Mouse (Mus musculus) common myeloid progenitor, adult 5-6 weeks (primary cell): Measurements from ENCODE around the gene Elavl1. TPM values are rescaled to one million over a fixed set of nuclear protein-coding genes. Genes with fewer than 3 reads are reported as not detected.
"Not testable (repeated sequence)": the region's sequence is repeated elsewhere in the genome, so short reads cannot be mapped to it uniquely, and the experiment has no call there.

Experiments used
- ATAC-seq: replicated peaks from 2 replicates; pipeline ENCODE4 v1.8.0; 2016; ENCODE audit warnings: low read depth, mild to moderate bottlenecking, moderate TSS enrichment, inconsistent platforms; ENCODE audit not compliant: poor library complexity, severe bottlenecking
- total RNA-seq: library from RNA; stranded (forward); fragments of 200-1000, 187-1606 nt; gene quantifications from 2 replicates; pipeline ENCODE4 v1.2.3, GENCODE M21; 2017

Gene Elavl1
- 93.7 and 124 TPM in 2 replicates for total RNA-seq

DNA sequence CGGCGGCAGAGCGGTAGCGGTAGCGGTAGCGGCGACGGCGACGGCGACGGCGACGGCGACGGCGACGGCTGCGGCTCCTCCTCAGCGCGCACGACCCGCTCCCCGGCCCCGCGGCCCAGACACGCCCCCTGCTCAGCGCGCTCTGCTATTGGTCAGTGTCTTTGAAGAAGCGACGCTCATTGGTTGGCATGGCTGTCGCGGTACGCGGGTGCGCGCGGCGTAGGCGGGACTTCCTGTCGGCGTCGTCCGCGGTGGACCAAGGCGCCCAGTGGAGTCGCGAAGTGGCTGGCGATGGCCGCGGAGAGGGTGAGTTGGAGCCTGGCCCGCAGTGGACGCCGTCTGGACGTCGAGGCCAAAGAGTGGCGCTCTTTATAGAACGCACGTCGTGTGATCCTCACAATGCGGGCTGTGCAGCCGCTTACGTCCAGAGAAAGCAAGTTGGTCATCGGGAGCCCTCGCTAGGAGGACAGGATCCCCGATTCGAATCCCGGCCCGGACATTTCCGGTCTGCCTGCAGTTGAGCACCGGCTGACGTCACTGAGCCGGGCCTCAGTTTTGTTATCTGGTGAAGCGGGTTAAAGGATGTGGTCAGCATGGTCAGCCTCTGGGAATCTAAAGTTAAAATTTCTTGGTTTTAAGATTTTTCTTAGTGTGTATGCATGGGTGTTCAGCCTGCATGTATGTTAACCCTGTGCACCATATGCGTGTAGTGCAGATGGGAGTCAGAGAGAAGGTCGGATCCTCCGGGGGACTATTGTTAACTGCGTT, at the start of gene Elavl1, which contains the start of gene Ccl25:
TSS of gene Elavl1 (minus strand) at position 431 of the 768 bp plus-strand sequence.
TSS of gene Ccl25 (plus strand) at position 228 of the 768 bp plus-strand sequence.
- ATAC-seq: peak; percentile 93

DNA sequence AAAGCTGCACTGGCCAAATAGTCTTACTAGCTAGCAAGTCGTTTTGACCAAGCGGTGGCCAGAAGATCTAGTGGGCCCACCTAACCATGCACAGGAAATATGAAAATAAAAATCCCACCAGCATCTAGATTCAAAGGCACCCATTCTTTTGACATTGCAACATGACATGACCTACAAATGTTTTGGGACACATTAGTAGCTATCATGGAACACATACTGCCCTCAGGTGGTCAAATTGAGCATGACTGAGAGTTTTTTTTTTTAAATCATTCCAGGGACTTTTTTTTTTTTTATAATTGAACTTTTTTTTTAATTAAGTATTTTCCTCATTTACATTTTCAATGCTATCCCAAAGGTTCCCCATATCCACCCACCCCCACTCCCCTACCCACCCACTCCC, 47.4 kb upstream of the Elavl1 start:
- ATAC-seq: peak; percentile 51

DNA sequence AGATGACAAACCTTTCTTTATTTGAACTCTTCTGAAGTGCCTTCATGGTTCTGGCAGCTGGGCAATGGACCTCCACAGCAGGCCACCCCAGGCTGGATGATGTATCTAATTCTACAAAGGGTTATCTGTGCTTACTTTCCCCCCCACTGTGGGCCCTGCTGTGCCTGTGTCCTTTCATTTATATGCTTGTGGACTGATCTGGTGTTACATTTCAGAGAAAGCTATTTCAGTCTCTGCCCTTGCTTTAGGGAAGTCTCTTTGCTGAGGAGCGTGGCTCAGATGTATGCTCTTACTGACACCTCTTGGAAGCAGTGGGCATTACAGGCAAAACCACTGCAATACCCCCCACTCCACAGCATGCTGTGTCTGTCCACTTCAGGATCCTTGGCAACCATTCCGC, 44.9 kb upstream of the Elavl1 start:
- ATAC-seq: peak; percentile 99

DNA sequence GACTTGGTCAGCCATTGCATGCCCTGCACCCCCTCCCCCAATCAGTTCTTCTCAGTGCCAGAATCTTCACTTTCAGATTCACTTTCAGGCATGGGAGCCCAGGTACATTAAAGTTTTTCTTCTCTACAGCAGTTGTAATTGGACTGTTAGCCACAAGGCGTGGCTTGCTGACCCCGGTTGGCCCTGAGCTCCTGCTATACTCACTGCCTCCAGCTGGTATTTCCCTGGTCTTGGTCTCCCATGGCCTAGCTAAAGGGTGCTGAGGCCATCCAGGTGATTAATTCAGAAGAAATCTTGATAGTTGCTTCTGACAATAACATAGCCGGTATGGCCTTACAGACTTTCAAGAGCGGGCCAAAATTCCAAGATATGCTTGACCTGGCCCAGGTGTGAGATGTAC, 43.3 kb upstream of the Elavl1 start:
- ATAC-seq: no peak

DNA sequence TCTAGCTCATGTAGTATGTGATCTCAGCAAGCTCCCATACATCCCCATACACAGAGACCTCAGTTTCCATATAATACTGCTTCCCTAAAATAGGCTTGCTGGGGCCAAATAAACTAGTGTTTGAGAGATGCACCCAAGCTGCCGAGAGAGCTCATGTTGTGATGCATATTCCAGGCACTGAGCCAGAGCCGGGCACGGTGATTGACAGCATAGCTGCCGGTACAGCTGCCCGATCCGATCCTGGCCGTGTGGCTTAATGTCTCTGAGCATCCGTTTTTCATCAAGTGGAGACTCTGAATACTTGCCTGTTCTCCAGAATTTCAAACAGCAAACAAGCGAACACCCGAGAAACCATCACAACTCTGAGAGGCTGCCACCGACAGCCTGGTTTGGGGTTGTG, 42.6 kb upstream of the Elavl1 start:
- ATAC-seq: no peak

DNA sequence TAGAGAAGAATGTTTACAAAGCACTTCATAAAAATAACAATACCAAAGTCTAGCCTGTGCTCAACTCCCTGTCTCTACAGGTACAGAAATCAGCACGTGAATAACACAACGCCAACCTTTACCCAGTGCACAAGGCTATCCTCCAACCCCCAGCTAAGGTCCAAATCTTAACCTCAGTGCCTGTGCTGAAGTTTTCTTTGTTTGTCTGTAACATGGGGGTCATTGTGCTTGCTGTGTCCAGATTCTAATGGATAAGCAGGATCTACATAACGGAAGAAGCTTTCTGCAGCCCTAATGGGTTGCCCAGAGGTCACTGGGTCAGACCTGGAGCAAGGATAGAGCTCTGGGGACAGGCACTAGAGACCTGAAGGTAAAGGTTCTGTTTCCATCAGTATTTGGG, 41.0 kb upstream of the Elavl1 start:
- no peak for ATAC-seq

DNA sequence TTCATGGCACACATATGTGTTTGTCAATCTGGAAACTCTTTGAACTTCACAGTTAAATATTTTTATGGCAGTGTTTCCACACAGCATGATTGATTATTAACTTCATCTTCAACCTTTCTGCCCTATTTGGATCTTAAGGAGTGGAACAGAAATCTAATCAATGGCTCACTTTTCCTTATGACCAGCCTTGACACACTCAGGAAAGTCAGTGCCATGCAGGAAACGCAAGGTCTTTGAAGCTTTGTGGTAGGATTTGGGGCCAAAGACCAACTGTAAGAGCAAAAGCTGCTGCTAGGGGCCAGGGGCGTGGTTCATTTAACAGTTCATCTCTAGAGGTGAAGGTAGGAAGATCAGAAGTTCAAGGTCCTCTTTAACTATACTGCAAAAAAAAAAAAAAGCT, 35.7 kb upstream of the Elavl1 start:
- no peak for ATAC-seq

DNA sequence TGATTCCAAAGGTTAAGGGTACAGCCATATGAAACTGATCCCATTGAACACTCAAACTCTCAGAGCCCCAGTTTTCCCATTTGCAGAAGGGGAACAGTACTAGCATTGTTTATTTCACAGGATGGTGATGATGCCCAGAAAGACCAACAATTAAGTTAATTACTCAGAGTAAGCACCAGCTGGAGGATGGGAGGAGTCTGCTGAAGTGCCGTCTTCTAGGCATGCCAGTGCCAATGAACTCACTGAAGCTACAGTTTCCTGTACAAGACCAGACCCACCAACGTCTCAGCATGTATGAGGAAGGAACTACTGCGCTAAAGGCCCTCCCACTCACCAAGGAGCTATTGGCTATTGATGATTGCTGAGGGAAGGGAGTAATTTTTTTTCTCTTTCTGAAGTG, 34.1 kb upstream of the Elavl1 start:
- peak; percentile 60; the same call in 1 of the 2 replicates for ATAC-seq

DNA sequence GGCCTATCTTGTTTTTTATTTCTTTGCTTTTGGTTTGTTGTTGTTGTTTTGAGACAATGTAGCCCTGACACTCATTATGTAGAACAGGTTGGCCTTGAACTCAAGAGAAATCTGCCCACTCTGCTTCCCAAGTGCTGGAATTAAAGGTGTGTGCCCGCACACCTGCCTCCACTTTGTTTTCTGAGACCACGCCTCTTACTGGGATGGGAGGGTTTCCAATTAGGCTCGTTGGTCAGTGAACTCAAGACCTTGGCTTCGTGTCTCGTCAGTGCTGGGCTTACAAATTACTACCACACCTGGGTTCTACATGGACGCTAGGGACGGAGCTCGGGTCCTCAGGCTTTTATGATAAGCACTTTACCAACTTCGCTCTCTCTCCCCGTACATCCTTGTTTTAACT, 30.2 kb upstream of the Elavl1 start:
- ATAC-seq: no peak

DNA sequence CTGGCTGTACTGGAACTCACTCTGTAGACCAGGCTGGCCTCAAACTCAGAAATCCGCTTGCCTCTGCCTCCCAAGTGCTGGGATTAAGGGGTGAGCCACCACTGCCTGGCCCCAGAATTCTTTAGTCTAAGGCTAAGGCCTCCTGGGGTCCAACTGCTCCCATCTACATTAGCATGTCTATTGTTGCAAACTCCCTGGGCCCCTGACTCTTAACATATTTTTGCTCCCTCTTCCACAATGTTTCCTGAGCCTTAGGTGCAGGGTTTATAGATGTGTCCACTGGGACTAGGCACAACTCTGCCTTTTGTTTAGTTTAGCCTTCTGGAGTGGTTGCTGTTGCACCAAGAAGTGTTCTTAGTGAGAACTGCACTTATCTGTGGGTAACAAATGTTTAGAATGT, 29.3 kb upstream of the Elavl1 start:
- ATAC-seq: no peak

DNA sequence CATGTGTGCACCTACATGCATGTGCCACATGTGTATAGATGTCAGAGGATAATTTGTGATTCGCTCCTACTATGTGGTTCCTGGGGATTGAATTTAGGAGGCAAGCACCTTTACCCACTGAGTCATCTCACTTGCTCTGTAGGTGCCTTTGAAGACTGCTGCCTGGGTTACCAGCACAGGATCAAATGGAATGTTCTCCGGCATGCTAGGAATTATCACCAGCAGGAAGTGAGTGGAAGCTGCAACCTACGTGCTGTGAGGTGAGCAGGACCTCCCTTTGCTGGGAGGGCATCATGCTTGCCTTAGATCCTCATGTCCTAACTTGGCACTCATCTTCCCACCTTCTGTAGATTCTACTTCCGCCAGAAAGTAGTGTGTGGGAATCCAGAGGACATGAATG, 28.5 kb upstream of the Elavl1 start:
- no peak for ATAC-seq

DNA sequence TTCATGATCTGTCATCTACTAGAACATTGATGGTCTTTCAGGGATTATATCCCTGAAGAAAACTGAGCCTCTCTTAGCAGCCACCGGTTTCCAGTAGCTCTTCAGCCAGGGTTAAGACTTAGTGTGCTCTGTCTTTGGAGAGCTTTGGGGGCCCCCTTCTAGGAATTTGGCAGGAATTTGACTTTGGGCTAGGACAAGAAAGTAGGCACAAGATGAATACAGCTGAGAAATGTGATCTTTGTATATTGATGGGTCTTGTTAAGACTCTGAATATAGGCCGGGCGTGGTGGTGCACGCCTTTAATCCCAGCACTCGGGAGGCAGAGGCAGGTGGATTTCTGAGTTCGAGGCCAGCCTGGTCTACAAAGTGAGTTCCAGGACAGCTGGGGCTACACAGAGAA, 27.3 kb upstream of the Elavl1 start:
- ATAC-seq: not testable (repeated sequence)

DNA sequence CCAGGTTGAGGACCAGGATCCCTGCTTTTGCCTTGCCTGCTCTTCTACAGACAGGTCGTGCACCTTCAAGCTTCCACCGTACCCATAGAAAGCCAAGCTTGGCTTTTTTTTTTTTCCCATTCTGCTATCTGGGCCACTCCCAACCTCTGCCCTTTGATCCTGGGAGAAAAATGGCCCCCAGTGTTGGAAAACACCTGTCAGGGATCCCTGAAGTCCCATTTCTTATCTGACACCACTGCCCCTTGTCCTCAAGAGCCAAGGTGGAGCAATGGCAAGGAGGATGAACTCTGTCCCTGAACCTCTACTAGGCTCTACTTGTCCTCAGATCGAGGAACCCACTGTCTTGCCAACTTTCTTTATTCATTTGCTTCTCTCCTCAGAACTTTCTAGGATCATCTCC, 25.4 kb upstream of the Elavl1 start:
- no peak for ATAC-seq

DNA sequence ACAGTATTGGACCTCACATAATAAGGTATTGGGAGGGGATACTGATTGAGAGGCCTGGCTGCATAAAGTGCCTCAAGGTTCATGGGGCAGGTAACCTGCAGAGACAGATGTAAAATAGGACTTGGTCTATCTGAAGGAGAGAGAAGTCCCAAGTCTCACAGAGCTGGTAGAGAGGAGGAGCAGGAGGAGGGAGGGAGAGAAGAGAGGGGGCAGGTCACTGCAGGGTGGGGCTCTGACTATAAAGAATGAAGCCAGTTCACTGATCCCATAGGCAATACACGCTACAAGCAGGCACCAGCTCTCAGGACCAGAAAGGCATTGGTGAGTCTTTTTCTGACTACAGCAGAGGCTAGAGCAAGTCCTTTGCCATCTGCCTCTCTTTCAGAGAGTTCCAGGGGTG, 24.1 kb upstream of the Elavl1 start:
- no peak for ATAC-seq

DNA sequence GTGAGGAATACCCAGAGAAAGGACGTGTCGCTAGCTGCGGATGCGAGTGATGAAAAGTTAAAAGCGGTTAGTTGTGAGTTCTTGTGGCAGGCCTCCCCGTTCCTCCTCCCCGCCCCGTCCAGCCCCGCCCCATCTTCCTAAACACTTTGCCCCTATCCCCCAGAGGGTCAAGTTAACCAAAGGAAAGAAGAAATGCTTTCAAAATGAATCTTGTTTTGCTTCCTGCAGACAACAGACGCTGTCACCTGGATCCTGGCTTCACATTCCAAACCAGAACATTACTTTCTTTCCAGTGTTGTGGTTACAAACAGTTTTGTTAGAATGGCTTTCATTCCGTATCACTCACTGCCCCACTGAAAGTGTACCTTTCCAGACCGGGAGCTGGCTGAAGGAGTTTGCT, 23.1 kb upstream of the Elavl1 start:
- peak; percentile 27; the same call in 1 of the 2 replicates for ATAC-seq

DNA sequence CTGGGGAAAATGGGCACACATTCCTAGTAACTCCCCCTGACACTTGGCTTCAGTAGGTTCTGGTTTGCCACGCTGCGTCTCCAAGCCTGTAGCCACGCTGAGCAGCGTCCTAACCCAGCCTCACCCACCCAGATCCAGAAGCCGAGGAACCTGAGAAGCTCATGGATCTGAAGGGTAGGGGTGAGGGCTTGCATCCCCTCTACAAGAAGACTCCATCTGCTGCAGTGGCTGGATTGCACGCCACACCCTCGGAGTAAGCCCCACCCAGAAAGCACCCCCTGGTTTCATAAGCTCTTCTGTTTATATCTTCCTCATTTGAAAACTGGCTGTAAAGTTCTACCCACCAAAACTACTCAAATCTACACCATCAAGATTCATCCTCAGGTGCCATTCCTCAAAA, 22.4 kb upstream of the Elavl1 start:
- peak; percentile 87 for ATAC-seq

DNA sequence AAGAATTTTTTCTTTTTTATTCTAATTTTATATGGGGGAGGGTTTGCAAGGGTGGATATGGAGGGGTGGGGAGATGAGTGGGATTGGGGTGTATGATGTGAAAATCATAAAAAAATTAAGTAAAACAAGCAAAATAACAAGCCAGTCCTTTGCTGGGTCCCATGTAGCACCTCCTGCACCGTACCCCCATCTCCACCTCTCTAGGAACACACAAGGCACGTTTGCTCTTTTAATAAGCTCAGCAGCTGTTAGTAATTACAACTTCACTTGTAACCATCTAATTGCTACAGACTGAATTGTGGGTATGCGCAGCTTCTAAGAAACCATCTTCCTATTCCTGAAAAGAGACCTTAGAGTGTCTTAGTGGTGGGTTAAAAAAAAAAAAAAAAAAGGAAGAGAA, 15.0 kb upstream of the Elavl1 start:
- ATAC-seq: no peak

DNA sequence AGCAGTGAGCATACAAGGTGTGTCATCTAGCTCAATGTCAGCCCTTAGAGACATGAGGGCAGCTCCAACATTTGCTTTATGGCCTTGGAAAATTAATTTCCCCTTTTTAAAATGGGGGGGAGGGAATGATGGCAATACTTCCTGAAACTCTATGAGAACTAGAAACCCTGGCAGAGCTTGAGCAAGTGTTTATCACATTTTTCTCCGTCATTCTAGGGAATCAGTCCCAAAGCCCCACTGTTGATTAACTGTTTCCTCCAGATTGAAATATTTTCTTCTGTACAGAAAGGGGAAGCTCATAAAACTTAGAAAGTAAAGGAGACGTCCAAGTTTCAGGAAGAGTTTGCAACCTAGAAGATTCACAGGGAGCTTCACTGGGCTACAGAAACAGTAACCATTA, 10.5 kb upstream of the Elavl1 start:
- ATAC-seq: peak; percentile 64

DNA sequence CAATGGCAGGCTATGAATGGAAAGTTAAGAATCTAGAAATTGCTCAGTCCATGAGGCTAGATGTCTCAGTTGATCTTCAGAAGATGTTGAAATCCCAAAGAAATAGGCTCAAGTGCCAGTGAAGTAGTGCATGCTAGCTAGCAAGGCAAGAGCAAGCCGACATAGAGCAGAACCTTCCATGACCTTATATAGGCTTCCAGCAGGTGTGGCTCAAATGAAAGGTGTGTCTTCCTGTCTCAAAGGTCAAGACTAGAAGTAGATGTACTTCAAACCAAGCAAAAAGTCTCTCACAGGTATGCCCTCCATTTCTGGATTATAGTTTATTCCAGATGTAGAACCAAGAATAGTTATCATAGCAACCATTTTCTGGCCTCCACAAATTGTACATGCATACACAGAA, 8.8 kb upstream of the Elavl1 start:
- no peak for ATAC-seq

DNA sequence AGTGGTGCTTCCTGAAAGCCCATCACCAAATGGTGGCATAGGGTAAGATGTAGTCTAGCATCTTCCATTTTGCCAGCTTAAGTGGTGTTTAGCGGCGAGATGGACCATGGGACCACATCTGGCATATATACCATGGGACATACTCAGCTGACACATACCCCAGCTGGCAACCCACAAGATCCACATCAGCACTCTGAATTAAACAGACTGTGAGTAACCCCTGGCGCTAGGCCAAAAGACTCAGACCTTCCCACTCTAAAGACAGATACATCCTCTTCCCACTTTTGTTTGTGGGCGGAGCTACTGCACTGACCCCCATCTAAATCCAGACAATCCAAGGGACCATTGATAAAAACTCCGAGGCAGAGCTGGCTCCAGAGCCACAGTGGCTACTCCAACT, 3.8 kb upstream of the Elavl1 start:
- no peak for ATAC-seq

DNA sequence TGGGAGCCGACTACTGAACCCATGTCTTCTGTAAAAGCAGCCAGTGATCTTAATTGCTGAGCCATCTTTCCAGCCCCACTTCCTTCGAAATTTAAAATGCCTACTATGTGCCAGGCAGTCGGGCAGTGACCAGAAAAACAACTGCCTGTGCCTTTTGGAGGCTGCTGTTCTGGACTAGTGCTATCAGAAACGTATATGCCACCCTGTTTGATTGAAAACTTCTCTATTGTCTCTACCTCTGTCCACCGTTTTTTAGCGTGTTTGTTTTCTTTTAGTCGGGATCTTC, 481 bp upstream of the Elavl1 start:
- ATAC-seq: no peak

DNA sequence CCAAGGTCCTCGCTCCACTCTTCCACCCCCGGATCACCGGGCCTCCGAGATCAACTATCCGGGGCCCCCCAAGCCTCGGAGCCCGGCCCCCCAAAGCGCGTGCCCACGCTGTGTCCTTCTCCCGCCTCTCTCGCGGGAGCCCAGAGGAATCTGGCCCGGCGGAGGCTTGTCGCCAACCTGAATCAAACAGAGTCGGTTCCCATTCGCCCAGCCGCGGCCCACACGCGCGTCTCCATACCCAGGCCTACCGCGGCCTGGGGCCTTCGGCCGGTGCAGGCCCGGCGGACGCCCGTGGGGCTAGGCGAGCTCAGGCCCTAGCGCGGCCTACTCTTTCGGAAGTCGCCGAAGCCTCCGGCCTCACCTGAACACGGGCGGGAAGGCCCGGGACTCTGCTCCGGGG, 688 bp downstream of the Elavl1 start:
- ATAC-seq: no peak
